Mouse (Mus musculus) forebrain, embryonic 14.5 days (tissue): ENCODE data around the gene Reep3. TPM values are rescaled to one million over a fixed set of nuclear protein-coding genes. Genes with fewer than 3 reads are reported as not detected.

ENCODE experiments used
- ATAC-seq: fragments of 200-750 bp; cut with Nextera tagmentation; 2 replicates; pipeline ENCODE4 v1.8.0; 2017; ENCODE audit warnings: mild to moderate bottlenecking, moderate library complexity
- DNase-seq: peaks from one replicate; pipeline ENCODE4 v3.0.0-alpha.2; 2015; ENCODE audit warnings: low spot score
- H3K27ac ChIP-seq: fragments of 300-500 bp; sonication (generic); 2 replicates; pipeline ENCODE4 v1.5.1; 2014; ENCODE audit warnings: low read depth, mild to moderate bottlenecking, control low read depth, low read length, moderate library complexity
- H3K27me3 ChIP-seq: fragments of 300-500 bp; sonication (generic); replicated peaks from 2 replicates; pipeline ENCODE4 v1.6.1; 2014; ENCODE audit warnings: low read length, control low read depth, mixed read lengths; ENCODE audit not compliant: control insufficient read depth, insufficient read depth
- H3K36me3 ChIP-seq: fragments of 300-500 bp; sonication (generic); 2 replicates; pipeline ENCODE4 v1.6.1; 2014; ENCODE audit warnings: low read length, control low read depth; ENCODE audit not compliant: control insufficient read depth, insufficient read depth
- H3K4me1 ChIP-seq: fragments of 300-500 bp; sonication (generic); 2 replicates; pipeline ENCODE4 v1.6.1; 2014; ENCODE audit warnings: antibody characterized with exemption, low read length, control low read depth; ENCODE audit not compliant: control insufficient read depth, insufficient read depth
- H3K4me2 ChIP-seq: fragments of 300-500 bp; sonication (generic); 2 replicates; pipeline ENCODE4 v1.6.1; 2014; ENCODE audit warnings: mild to moderate bottlenecking, control low read depth, low read length
- H3K4me3 ChIP-seq: fragments of 300-500 bp; sonication (generic); 2 replicates; pipeline ENCODE4 v1.5.1; 2014; ENCODE audit warnings: low read depth, low read length, control low read depth
- H3K9ac ChIP-seq: fragments of 300-500 bp; sonication (generic); 2 replicates; pipeline ENCODE4 v1.6.1; 2014; ENCODE audit warnings: mild to moderate bottlenecking, low read length, control low read depth, moderate library complexity
- H3K9me3 ChIP-seq: fragments of 300-500 bp; sonication (generic); replicated peaks from 2 replicates; pipeline ENCODE4 v1.6.1; 2016; ENCODE audit warnings: low read length, control low read depth, mixed read lengths; ENCODE audit not compliant: control insufficient read depth
- whole genome bisulfite sequencing: fragments of 180-500 bp; shearing (Covaris S2); extraction: QIAGEN DNeasy Blood & Tissue Kit; methylation state at CpG from one replicate; pipeline ENCODE4 v1.1.7; 2014; 5-methylcytosine and 5-hydroxymethylcytosine counted together
- polyA plus RNA-seq: library from polyadenylated mRNA; unstranded; fragments of >200 nt; fragmentation: Nextera tagmentation; extraction: Ambion mirVana; gene quantifications from 2 replicates; pipeline ENCODE4 v1.2.1, GENCODE M21; 2014

The Reep3 gene
- polyA plus RNA-seq, 1 experiment from 2014 or later: 26.7 TPM

DNA sequence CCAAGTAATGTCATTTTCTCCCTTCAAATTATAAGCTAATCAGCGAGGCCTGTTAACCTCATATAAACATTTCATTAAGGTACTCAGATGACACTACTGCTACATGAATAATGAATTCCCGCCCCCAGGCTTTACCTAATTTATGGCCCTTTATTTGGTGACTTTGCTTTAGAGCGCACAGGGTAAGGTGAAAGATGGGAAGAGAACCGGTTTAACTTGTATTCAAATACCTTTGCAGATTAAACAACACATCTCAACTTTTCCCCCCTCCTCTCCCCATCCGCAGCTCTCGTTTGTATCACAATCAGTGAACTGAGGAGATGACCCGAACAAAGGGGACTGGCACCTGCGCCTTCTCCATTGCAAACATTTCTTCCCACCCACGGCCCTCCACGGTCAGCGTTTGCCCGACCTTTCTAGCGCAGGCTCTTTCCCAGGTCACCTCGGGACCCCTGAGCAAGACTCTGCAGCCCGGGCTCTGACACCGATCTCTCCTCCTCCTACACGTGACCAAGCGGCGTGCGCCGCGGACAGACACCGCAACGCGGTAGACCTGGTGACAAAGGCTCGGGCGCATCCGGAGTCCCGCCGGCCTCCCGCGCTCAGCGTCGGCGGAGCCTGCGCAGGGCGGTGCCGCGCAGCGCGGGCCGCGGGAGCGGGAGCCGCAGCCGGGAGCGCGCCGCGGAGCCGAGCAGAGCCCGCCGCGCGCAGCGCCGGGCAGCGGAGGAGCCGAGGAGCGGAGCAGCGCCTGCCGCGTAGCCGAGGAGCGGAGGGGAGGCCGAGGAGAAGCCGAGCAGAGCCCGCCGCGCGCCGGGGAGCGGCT lies 736 bp downstream of the Reep3 start, which contains the start of gene Jmjd1c:
TSS of gene Jmjd1c (plus strand) at position 328 of the 823 bp plus-strand sequence.
- H3K9ac ChIP-seq: peak within 1 kb of the TSS; percentile 99
- H3K27me3 ChIP-seq: no peaks in the 10 kb centered on the region
- DNase-seq (peak; percentile 92), ATAC-seq (peak; percentile 92)
- WGBS: under 1% methylated on average over 73 of the region's 73 CpGs
- no peaks in the 10 kb centered on the region for H3K9me3 ChIP-seq
- H3K4me2 ChIP-seq: peak within 1 kb of the TSS; percentile 53
- peak within 1 kb of the TSS; percentile 100 for H3K27ac ChIP-seq
- peak within 1 kb of the TSS; percentile 92 for H3K4me3 ChIP-seq
- 0 out of 2 replicates have a peak, but pooled peaks cover 2% of the 10 kb centered on the region for H3K36me3 ChIP-seq
- peaks cover 27% of the 10 kb centered on the region for H3K4me1 ChIP-seq

DNA sequence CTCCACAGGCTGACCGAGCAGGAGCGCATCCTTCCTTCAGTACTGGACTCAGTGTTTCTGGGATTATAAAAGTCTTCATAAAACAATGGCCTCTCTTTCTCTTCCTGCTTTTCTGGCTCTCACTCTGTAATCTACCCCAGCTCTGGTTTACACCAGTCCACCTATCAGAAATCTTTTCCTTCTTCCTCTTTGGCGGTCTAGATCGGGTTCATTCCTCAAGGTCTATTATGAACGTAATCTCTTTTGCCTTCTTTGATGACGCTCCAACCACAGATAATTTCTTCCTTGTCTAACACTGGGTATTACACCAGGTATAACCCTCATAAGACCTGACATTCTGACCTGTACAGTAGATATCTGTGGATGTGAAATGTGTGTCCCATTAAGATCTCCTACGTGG lies 1.8 kb downstream of the Reep3 start:
- no peak overlapping the region for H3K27ac ChIP-seq
- DNase-seq (no peak), ATAC-seq (no peak)
- no peak overlapping the region for H3K4me3 ChIP-seq
- no peaks in the 10 kb centered on the region for H3K9me3 ChIP-seq
- WGBS: 89% methylated on average over 7 of the region's 7 CpGs
- H3K4me1 ChIP-seq: peaks cover 21% of the 10 kb centered on the region
- 0 out of 2 replicates have a peak, but pooled peaks cover 2% of the 10 kb centered on the region for H3K36me3 ChIP-seq
- no peak overlapping the region for H3K9ac ChIP-seq
- peak overlapping the region; percentile 53; the same call in 1 of the 2 replicates for H3K4me2 ChIP-seq
- no peaks in the 10 kb centered on the region for H3K27me3 ChIP-seq

DNA sequence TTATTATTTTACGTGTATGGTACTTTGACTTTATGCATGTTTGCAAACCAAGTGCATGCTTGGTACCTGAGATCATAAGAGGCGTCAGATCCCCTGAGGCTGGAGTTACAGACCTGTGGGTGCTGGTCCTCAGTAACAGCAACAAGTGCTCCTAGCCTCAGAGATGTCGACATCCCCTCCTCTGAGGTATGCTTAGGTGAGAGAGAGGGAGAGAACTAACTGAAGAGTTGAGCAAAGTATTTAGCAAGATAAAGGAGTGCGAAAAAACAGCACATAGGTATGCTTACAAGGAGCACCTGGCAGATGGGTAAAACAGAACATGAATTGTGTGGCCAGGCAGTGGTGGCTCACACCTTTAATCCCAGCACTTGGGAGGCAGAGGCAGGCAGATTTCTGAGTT lies 6.1 kb downstream of the Reep3 start:
- no peaks in the 10 kb centered on the region for H3K9me3 ChIP-seq
- WGBS: 96% methylated on average over 4 of the region's 4 CpGs
- no peak overlapping the region for H3K27ac ChIP-seq
- H3K4me1 ChIP-seq: no peaks in the 10 kb centered on the region
- no peak overlapping the region for H3K9ac ChIP-seq
- no peaks in the 10 kb centered on the region for H3K27me3 ChIP-seq
- DNase-seq (no peak), ATAC-seq (no peak)
- 0 out of 2 replicates have a peak, but pooled peaks cover 2% of the 10 kb centered on the region for H3K36me3 ChIP-seq
- no peak overlapping the region for H3K4me3 ChIP-seq
- no peak overlapping the region for H3K4me2 ChIP-seq

DNA sequence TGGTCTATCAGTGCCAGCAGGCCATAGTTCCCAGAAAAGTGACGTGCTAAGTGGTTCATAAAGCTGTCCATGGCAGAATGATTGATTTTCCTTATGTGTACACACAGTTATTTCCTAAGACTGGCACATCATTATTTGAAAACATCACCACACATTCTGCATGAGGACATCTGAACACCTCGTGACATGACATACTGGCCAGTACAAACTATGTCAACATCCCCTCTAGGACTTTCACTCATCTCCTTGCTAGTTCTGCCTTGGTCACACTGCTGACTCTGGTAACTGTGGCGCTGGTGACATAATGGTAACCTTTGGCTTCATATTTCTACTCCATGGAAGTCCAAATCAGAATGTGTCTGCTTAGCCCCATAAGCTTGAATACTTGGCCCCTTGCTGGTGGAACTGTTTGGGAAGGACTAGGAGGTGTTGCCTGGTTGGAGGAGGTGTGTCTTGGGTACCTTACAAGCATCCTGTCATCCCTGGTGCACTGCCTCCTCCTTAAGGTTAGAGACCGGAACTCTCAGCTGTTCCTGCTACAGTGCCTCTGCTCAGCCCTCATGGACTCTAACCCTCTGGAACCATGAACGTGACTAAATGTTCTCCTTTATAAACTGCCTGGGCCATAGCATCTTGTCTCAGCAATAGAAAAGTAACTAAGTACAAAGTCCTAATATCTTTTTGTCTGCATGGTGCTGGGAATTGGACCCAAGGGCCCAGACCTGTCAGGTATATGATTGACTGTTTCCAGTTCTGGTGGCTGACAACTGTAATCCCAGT lies 9.1 kb downstream of the Reep3 start:
- no peak for DNase-seq
- no peak for ATAC-seq
- Histone ChIP-seq H3K9ac (no peak overlapping the region), H3K27me3 (no peaks in the 10 kb centered on the region), H3K9me3 (no peaks in the 10 kb centered on the region), H3K36me3 (no peaks in the 10 kb centered on the region), H3K4me1 (no peaks in the 10 kb centered on the region), H3K27ac (no peak overlapping the region), H3K4me2 (no peak overlapping the region), H3K4me3 (no peak overlapping the region)
- 95% methylated on average over 5 of the region's 5 CpGs for WGBS

DNA sequence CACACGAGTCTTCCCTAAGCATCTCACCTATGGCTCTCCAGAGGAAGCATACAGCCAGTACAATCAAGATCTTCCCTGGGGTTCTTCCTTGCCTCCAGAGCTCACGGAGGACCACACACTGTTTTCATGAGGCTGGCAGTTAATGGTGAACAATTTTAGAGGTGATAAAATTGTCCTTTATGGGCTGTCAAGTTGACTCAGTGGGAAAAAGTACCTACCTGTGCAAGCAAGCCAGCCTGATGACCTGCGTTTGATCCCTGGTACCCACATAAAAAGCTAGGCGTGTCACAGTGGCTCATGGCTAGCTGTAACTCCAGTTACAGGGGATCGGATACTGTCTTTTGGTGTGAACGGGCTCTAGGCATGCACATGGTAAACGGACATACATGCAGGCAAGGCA lies 10.8 kb downstream of the Reep3 start:
- Histone ChIP-seq H3K4me3 (no peak overlapping the region), H3K27ac (no peak overlapping the region), H3K9me3 (no peaks in the 10 kb centered on the region), H3K9ac (no peak overlapping the region), H3K27me3 (no peaks in the 10 kb centered on the region), H3K4me1 (no peaks in the 10 kb centered on the region), H3K36me3 (no peaks in the 10 kb centered on the region), H3K4me2 (no peak overlapping the region)
- DNase-seq: no peak
- no peak for ATAC-seq
- 88% methylated on average over 7 of the region's 7 CpGs for WGBS

DNA sequence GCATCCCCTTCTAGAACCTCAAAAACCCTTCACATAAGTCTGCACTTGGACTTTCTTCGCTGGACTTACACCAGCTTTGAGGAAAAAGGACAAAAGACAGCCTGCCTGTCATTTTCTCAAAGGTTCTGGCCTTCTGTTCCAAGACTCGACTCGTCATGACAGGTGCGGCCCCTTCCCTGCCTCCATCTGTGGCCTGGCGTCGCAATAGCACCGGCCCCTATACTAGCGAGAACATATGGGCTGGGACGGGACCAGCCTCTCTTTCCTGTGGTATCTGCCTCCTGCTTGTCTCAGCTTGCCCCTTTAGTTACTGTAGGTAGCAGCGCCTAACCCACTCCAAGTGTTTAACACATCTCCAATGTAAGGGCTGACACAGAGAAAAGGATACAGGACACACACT lies 11.6 kb downstream of the Reep3 start:
- H3K4me3 ChIP-seq: no peak overlapping the region
- DNase-seq: no peak
- 62% methylated on average over 10 of the region's 10 CpGs for WGBS
- no peaks in the 10 kb centered on the region for H3K27me3 ChIP-seq
- H3K36me3 ChIP-seq: no peaks in the 10 kb centered on the region
- no peaks in the 10 kb centered on the region for H3K9me3 ChIP-seq
- H3K27ac ChIP-seq: no peak overlapping the region; the same call in 1 of the 2 replicates
- H3K9ac ChIP-seq: no peak overlapping the region
- no peak overlapping the region for H3K4me2 ChIP-seq
- no peaks in the 10 kb centered on the region for H3K4me1 ChIP-seq
- ATAC-seq: peak; percentile 72; the same call in 1 of the 2 replicates

GRCm38 (mm10) chr10:67083446-67084166 lies 13.1 kb downstream of the Reep3 start:
- DNase-seq (no peak), ATAC-seq (no peak)
- H3K4me2 ChIP-seq: no peak overlapping the region

DNA sequence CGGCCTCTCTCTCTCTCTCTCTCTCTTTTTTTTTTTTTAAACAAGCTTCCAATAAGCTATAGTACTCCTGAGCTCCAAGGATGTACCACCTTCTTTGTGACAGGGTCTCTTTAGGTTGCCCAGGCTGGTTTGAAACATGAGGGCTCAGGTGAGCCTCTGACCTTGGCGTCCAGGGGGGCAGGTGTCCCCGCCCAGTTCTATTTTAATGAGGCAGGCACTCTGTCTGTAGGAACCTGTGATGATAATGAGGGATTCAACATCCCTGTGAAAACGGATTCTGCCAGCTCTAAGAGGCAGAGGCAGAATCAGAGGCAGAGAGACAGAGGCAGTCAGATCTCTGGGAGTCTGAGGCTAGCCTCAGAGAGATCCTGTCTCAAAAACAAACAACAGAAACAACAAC lies 14.2 kb downstream of the Reep3 start:
- ATAC-seq: no peak
- no peak overlapping the region for H3K4me3 ChIP-seq
- no peak overlapping the region for H3K4me2 ChIP-seq
- no peak overlapping the region for H3K27ac ChIP-seq
- 86% methylated on average over 4 of the region's 4 CpGs for WGBS
- H3K9me3 ChIP-seq: no peaks in the 10 kb centered on the region
- H3K36me3 ChIP-seq: no peaks in the 10 kb centered on the region
- H3K27me3 ChIP-seq: no peaks in the 10 kb centered on the region
- H3K4me1 ChIP-seq: peaks cover 6% of the 10 kb centered on the region
- no peak overlapping the region for H3K9ac ChIP-seq
- DNase-seq: no peak

More at GRCm38 (mm10) chr10:67083446-67084166, 13.1 kb downstream of the Reep3 start:
- no peaks in the 10 kb centered on the region for H3K27me3 ChIP-seq
- no peaks in the 10 kb centered on the region for H3K36me3 ChIP-seq
- peaks cover 5% of the 10 kb centered on the region for H3K4me1 ChIP-seq
- H3K27ac ChIP-seq: no peak overlapping the region
- 86% methylated on average over 10 of the region's 10 CpGs for WGBS
- H3K4me3 ChIP-seq: no peak overlapping the region
- no peak overlapping the region for H3K9ac ChIP-seq
- no peaks in the 10 kb centered on the region for H3K9me3 ChIP-seq
